Mouse (Mus musculus) liver, adult 2 months (tissue): Measurements from ENCODE around the gene Alox5.

Experiments
- CTCF ChIP-seq: fragments of 200-500 bp; IDR thresholded peaks from 2 replicates; pipeline ENCODE4 v1.5.1; 2011; ENCODE audit warnings: low read depth, low read length, control low read depth
- POLR2A ChIP-seq: fragments of 200-500 bp; IDR thresholded peaks from 2 replicates; pipeline ENCODE4 v1.6.1; 2011; ENCODE audit warnings: low read length, control low read depth; ENCODE audit not compliant: insufficient read depth; ENCODE audit errors: extremely low read depth

- TF ChIP-seq CTCF (no peak), POLR2A (no peak)
These were observed 20.5 kb downstream of the Alox5 start for GRCm38 (mm10) chr6:116440447-116440846.
